Mouse (Mus musculus): Measurements from ENCODE around the gene Cst6.

The Cst6 gene

DNA sequence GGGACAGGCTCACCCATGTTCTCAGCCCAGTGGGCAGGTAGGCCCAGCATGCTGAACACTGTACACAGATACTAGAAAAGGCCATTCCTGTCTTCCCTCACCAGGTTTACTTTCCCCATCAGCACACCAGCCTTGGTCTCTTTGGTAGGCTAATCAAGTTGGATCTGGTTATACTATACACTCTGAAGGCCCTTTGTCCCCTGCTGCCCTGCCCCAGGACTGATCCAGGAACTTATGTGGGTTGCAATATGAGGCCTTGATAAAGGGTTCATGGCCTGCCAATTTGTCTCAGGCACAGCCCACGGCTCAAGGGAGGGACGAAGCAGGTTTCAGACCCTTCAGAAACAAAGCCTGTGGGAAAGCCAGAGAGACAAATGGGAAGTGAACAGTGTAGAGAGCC is 4.2 kb upstream of the Cst6 start:
- in situ Hi-C loops (cut with MboI; ENCODE audit: low sequenced_read_pairs) = no loop called here

DNA sequence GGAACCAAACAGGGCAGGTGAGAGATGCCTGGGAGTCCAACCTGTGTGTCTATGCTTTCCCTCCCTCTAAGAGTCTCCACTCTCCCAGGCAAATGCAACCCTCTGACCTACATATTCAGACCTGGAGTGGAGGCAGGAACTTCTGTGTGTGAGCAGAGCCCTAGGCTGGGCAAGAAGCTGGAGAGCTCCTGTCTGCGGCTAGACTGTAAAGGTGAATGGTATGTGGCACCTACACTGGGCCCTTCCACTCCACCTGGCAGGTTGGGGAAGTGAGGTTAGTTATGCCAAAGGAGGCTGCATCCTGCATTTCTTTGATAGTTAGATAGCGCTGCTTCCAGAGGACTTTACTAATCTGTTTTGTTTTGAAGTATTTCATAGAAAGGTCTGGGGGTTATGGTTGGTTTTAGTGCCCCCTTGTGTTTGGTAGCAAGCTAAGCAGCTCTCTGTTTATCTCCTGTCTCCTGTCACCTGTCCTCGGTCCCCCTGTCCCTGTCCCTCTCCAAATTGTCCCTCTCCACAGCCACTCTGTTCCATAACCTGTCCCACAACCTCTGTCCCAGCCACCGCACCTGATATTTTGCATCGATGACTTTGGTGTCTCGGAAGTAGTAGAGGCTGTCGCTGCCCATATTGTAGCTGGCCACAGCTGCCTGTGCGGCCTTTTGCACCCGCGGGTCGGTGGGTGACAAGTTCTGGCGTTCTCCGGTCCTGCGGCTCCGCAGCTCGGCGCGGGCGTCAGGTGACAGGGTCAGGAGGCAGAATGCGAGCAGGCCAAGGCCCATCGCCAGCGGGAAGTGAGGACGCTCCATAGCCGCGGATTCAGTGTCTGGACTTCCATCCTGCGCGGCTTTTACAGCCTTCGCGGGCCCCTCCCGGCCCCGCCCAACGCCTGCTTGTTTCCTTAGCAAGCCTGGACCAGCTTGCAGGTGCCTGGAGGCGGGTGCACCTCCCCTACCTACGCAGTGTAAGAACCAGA is 560 bp downstream of the Cst6 start:
- in situ Hi-C loops (cut with MboI; ENCODE audit: low sequenced_read_pairs) = no loop called here

DNA sequence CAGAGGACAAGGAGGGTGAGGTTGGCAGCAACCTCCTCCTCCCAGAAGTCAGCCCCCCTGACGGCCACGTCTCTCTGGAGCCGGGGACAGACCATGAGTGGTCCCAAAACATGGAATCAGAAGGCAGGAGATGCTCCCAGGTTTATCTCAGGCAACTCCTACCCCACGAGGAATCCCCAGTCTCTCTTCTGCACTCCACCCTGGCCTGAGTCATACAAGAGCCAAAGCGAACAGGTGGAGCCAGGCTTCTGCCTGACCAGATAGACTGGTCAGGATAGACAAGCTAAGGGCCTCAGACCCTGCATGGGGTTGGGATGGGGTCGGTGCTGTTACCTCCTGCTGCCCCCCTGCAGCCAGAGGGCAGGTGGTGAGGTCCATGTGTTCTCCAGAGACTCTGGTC is 1.3 kb downstream of the Cst6 start:
- in situ Hi-C loops (cut with MboI; ENCODE audit: low sequenced_read_pairs) = no loop called here

GRCm38 (mm10) chr19:5345297-5346131 is 3.9 kb downstream of the Cst6 start:
- in situ Hi-C loops (cut with MboI; ENCODE audit: low sequenced_read_pairs) = no loop called here

DNA sequence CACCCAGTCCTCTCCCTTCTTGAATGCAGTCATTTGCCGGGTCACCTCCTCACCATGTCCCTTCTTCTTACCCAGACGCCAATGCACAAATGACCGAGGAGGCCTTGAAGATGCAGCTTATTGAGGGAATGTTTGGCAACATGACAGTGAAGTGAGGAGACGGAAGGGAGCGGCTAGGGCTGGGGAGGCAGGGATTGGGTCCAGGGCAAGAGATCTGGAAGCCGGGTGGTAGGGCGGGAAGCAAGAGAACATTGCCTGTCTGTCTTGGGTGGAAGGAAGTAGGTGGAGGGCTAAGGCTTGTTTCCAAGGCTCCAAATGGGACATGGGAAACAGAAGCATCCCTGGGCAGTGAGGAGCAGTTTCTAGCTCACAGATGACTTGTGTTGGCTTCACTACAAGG is 8.0 kb downstream of the Cst6 start:
- in situ Hi-C loops (cut with MboI; ENCODE audit: low sequenced_read_pairs) = no loop called here

- in situ Hi-C loops (cut with MboI; ENCODE audit: low sequenced_read_pairs) = no loop called here
Measured at GRCm38 (mm10) chr19:5337975-5338374, 11.4 kb downstream of the Cst6 start.

DNA sequence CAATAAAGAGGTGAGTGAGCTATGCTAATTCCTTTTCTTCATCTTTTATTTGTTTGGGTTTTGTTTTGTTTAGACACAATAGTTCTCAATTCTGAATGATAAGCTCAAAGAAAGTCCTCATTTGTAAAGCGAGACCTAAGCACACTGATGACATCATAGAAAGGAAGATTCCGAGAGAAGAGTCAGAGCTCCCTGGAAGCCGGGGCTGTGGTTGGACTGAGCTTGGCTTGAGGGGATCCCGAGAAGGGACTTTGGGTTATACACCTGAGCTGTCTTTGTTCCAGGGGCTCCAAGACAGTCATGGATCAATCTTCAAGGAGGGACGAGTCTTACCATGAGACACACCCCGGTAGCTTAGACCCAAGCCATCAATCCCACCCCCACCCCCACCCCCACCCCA is 13.9 kb downstream of the Cst6 start, which contains the start of gene Catsper1:
TSS of gene Catsper1 (plus strand) at position 301 of the 400 bp plus-strand sequence.
- in situ Hi-C loops (cut with MboI; ENCODE audit: low sequenced_read_pairs) = no loop called here

DNA sequence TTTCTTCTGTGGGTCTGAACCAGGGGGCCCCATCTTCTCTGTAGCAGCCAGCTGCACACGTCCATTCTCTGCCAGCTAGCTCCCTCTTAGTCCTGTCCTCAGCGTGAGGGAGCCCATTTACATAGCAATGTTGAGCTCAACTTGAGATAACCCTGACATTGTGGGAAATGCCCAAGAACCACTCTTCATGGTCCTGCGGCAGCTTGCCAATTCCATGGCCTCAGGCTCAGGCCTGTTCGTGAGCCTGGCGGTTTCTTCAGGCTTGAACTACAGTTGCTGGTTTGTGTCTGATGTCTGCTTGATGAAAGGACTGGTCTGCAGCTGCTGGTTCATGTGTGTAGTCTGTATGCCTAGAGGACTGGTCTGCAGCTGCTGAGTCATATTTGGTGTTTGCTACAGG is 14.6 kb downstream of the Cst6 start:
- in situ Hi-C loops (cut with MboI; ENCODE audit: low sequenced_read_pairs) = no loop called here

GRCm38 (mm10) chr19:5327970-5328369 is 21.4 kb downstream of the Cst6 start:
- in situ Hi-C loops (cut with MboI; ENCODE audit: low sequenced_read_pairs) = no loop called here

DNA sequence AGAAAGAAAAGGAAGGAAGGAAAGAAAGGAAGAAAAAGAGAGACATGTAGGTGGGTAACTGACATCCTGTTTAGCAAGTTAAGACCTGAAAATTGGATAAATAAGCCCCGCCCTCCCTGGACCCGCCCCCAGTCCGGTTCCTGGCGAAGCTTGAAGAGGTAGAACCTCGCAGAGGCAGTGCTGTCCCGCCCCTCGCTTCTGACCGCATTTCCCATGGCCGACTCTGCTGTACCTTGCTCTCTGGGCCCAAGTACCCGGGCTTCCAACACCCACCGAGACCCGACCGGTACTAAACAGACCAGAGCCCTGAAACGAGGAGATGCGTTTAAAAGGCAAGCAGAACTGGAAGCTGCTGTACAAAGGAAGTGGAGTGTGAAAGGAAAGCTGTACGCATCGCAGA is 25.6 kb downstream of the Cst6 start:
- in situ Hi-C loops (cut with MboI; ENCODE audit: low sequenced_read_pairs) = no loop called here

DNA sequence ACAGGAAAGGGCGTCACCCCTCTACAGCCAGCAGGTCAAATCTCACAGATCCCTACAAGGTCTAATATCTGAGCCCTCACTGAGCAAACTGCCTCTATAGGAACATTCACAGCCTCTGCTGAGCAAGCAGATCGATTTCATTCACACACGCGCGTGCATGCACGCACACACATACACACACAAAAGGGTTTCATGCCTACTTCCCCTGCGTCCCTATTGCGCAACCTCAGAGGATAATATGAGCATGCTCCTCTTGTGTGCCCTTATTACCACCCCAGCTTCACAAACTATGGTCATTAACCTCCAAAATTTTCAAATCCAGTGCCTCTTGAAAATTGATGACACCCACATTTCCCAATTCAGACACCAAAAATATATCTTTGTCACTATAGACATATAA is 36.2 kb downstream of the Cst6 start:
- in situ Hi-C loops (cut with MboI; ENCODE audit: low sequenced_read_pairs) = no loop called here

GRCm38 (mm10) chr19:5309025-5309424 is 40.3 kb downstream of the Cst6 start:
- in situ Hi-C loops (cut with MboI; ENCODE audit: low sequenced_read_pairs) = no loop called here

DNA sequence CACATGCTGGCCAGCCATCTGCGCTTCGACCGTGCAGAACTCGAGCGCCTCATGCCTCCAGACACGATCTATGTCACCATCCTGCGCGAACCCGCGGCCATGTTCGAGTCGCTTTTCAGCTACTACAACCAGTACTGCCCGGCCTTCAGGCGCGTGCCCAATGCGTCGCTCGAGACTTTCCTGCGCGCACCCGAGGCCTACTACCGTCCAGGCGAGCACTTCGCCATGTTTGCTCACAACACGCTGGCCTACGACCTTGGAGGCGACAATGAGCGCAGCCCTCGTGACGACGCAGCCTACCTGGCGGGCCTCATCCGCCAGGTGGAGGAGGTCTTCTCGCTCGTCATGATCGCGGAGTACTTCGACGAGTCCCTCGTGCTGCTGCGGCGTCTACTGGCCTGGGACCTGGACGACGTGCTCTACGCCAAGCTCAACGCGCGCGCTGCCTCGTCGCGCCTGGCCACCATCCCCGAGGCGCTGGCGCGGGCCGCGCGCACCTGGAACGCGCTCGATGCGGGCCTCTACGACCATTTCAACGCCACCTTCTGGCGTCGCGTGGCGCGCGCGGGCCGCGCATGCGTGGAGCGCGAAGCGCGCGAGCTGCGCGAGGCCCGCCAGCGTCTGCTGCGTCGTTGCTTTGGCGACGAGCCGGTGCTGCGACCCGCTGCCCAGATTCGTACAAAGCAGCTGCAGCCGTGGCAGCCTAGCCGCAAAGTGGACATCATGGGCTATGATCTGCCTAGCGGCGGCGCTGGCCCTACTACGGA is 42.2 kb downstream of the Cst6 start:
- in situ Hi-C loops (cut with MboI; ENCODE audit: low sequenced_read_pairs) = no loop called here

DNA sequence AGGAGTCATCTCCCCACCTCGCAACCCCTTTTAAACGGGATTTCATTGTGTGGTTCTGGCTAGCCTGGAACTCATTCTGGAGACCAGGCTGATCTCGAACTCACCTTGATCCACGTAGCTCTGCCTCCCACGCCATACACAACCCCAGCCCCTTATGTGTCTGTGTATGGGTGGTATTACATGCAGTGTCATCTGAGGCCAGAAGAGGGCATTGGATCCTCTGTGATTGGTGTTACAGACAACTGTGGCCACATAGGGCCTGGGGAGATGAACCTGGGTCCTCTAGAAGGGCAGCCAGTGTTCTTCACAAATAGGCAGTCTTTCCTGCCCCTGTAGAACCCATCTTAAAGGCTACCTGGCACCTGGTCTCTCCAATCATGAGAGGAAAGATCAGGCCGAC is 43.1 kb downstream of the Cst6 start:
- in situ Hi-C loops (cut with MboI; ENCODE audit: low sequenced_read_pairs) = no loop called here

DNA sequence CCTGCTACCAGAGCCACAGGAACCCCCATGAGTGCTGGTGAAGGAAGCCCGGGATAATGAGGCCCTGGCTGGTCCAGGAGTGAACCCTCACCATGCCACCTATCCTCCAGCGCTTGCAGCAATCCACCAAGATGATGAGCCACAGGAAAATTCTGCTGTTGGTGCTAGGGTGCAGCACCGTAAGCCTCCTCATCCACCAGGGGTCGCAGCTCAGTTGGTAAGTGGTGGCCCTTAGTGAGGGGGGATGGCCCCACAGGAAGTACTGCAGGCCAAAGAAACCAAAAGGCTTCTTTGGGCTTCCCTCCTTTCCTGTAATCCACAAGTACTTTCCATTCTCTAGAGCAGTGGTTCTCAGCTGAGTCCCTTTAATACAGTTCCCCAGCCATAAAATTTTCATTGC is 46.9 kb downstream of the Cst6 start:
- in situ Hi-C loops (cut with MboI; ENCODE audit: low sequenced_read_pairs) = no loop called here

DNA sequence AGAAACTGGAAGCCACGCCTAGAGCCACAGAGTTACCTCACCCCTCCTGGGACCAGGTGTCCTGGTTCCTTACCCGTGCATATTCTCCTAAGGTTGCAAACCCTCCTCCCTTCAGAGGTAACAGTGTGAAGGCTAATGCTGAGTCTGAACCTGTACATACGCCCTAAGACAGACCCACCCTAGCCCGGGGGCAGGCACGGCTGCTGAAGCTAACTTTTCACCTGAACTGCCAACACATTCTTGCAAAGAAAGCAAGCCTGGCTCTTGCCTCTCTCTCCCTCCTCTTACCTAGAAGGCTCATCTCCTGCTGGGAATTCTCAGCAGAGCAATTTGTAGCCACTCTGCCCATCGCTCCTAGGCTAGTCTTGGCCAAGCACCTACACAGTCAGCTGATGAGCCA is 48.8 kb downstream of the Cst6 start:
- in situ Hi-C loops (cut with MboI; ENCODE audit: low sequenced_read_pairs) = no loop called here

DNA sequence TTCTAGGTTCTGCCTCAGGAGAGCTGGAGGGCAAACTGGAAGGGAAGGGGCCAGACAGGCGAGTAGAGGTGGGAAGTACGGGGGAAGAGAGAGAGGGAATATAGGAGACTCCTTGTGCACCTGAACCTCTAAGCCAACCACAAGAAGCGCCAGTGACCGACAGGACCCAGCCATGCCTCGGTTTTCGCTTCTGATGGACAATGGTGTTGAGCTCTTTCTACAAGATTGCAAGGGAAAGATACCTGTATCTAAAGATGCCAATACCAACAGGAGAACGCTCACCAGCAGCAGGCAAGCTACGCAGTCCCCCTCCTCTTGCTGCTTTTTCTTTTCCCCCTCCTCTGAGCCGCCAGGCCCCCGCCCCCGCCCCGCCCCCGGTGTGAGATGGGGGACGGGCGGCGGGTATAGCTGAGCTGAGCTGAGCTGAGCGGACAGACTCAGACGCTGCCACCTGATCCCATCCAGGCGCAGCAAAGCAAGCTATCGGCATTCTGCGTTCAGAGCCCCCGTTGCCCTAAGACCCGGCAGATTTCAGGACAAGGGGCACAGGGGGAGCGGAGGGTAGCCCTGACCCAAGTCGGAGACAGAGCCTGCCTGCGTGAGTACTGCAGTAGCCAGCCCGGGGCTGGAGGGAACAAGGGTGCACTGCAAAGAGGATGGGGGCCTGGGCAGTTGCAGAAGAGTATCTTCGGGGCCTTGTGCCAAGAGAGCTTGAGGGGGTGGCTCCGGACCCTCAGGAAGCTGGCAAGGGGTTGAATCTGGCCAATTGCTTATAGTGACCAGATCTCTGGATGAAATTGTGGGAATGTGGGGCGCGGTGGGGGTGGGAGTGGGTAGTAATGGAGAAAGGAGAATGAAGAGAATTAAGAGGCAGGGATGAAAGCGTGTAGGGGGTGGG is 51.2 kb downstream of the Cst6 start, which contains the start of gene Gal3st3:
TSS of gene Gal3st3 (plus strand) at position 429 of the 898 bp plus-strand sequence.
- in situ Hi-C loops (cut with MboI; ENCODE audit: low sequenced_read_pairs) = no loop called here

DNA sequence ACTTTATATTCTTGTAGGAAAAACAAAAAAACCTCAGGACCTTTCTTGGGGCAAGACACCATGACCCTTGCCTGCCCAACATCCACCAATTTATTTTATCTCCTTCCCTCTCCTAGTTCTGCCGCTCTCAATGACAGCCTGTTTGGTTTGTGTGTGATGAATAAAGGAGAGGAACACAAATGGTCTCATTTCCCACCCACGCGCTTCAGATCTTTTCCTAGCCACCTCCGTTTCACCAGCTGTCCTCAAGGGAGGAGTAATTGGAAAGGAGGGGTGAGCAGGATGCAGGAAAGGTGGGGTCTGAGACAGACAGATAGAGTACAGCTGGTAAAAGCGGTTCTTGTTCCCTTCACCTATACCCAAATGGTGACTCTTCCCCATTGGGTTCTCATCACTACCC is 52.7 kb downstream of the Cst6 start:
- in situ Hi-C loops (cut with MboI; ENCODE audit: low sequenced_read_pairs) = no loop called here

DNA sequence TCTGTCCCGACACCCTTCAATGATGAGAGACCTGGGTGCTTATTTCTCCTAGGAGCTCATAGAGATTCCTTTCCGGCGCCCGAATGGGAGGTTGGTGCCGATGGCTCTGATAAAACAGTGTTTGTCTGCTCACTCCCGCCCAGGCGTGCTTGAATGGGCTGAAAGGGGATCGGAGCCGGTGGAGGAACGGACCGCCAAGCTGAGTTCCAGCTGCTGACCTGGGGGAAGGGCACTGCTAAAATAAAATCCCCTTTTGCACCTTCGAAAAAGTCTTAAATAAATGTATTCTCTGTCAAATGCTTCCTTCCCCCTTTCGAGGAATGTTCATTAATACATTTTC is 53.7 kb downstream of the Cst6 start:
- in situ Hi-C loops (cut with MboI; ENCODE audit: low sequenced_read_pairs) = no loop called here
